Mouse (Mus musculus) limb, embryonic 11.5 days (tissue): ENCODE measurements around the gene Pgc. TPM values are rescaled to one million over a fixed set of nuclear protein-coding genes. Genes with fewer than 3 reads are reported as not detected.

ENCODE experiments used
- ATAC-seq: fragments of 200-750 bp; cut with Nextera tagmentation; 2 replicates; pipeline ENCODE4 v1.8.0; 2017; ENCODE audit warnings: low read depth; ENCODE audit not compliant: insufficient number of reproducible peaks, low FRiP score, low TSS enrichment
- DNase-seq: peaks from one replicate; pipeline ENCODE4 v3.0.0-alpha.2; 2015; ENCODE audit warnings: low spot score
- H3K27ac ChIP-seq: fragments of 300-500 bp; sonication (generic); replicated peaks from 2 replicates; pipeline ENCODE4 v1.5.1; 2014; ENCODE audit warnings: low read depth, mild to moderate bottlenecking, low read length
- H3K27me3 ChIP-seq: fragments of 300-500 bp; sonication (generic); 2 replicates; pipeline ENCODE4 v1.6.1; 2014; ENCODE audit warnings: mild to moderate bottlenecking, low read length, mixed read lengths; ENCODE audit not compliant: control insufficient read depth, insufficient read depth
- H3K36me3 ChIP-seq: fragments of 300-500 bp; sonication (generic); 2 replicates; pipeline ENCODE4 v1.6.1; 2014; ENCODE audit warnings: mild to moderate bottlenecking, low read length, moderate library complexity, mixed read lengths; ENCODE audit not compliant: control insufficient read depth, insufficient read depth
- H3K4me1 ChIP-seq: fragments of 300-500 bp; sonication (generic); 2 replicates; pipeline ENCODE4 v1.6.1; 2014; ENCODE audit warnings: low read length, mixed read lengths; ENCODE audit not compliant: control insufficient read depth, insufficient read depth
- H3K4me2 ChIP-seq: fragments of 300-500 bp; sonication (generic); 2 replicates; pipeline ENCODE4 v1.6.1; 2014; ENCODE audit warnings: low read depth, mild to moderate bottlenecking, moderate library complexity; ENCODE audit not compliant: severe bottlenecking
- H3K4me3 ChIP-seq: fragments of 300-500 bp; sonication (generic); 2 replicates; pipeline ENCODE4 v1.5.1; 2014; ENCODE audit warnings: low read depth, low read length
- H3K9ac ChIP-seq: fragments of 300-500 bp; sonication (generic); 2 replicates; pipeline ENCODE4 v1.6.1; 2014; ENCODE audit warnings: mild to moderate bottlenecking, low read length
- H3K9me3 ChIP-seq: fragments of 300-500 bp; sonication (generic); 2 replicates; pipeline ENCODE4 v1.6.1; 2016; ENCODE audit warnings: low read length; ENCODE audit not compliant: control insufficient read depth
- WGBS: fragments of 180-500 bp; shearing (Covaris S2); extraction: QIAGEN DNeasy Blood & Tissue Kit; methylation state at CpG from one replicate; pipeline ENCODE4 v1.1.7; 2014; 5-methylcytosine and 5-hydroxymethylcytosine counted together
- polyA plus RNA-seq: library from polyadenylated mRNA; unstranded; fragments of >200 nt; fragmentation: Nextera tagmentation; extraction: Ambion mirVana; gene quantifications from 2 replicates; pipeline ENCODE4 v1.2.1, GENCODE M21; 2014

Pgc gene
- polyA plus RNA-seq, result not detected in 2 replicates

DNA sequence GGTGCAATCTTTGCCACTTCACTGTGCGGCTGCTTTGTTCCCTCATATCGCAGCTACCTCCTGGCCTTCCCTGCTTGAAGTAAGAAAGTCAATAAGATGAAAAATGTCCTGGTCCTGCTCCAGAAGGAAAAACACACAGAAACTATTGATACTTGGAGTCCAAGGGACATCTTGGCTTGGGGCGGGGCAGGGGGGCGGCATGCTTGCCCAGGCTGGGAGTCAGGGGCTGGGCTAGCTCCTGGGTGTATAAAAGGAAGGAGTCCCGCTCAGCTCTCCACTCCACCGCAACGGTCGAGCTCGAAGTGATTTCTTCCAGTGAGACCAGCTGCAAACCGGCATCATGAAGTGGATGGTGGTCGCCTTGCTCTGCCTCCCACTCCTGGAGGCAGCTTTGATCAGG is at the start of gene Pgc:
Gene Pgc (plus strand): TSS at position 277 of the 400 bp plus-strand sequence.
- H3K9ac ChIP-seq, result no peak within 1 kb of the TSS
- no peak within 1 kb of the TSS for H3K27ac ChIP-seq
- no peak within 1 kb of the TSS for H3K4me3 ChIP-seq
- 71% methylated on average over 11 of the region's 11 CpGs for WGBS
- H3K36me3 ChIP-seq, result no peaks in the 10 kb centered on the region
- ATAC-seq, result no peak
- DNase-seq, result no peak
- no peaks in the 10 kb centered on the region for H3K4me1 ChIP-seq
- no peaks in the 10 kb centered on the region for H3K9me3 ChIP-seq
- no peak within 1 kb of the TSS for H3K4me2 ChIP-seq
- no peaks in the 10 kb centered on the region for H3K27me3 ChIP-seq

GRCm38 (mm10) chr17:47678238-47678637 is 48.4 kb upstream of the Pgc start:
- ATAC-seq, result no peak
- DNase-seq, result no peak
- H3K9ac ChIP-seq, result no peak overlapping the region
- H3K36me3 ChIP-seq, result peaks cover 12% of the 10 kb centered on the region; the same call in 1 of the 2 replicates
- H3K4me2 ChIP-seq, result no peak overlapping the region
- H3K4me1 ChIP-seq, result peaks cover 2% of the 10 kb centered on the region; the same call in 1 of the 2 replicates
- H3K27ac ChIP-seq, result no peak overlapping the region
- WGBS, result 90% methylated on average over 5 of the region's 5 CpGs
- H3K9me3 ChIP-seq, result no peaks in the 10 kb centered on the region
- H3K4me3 ChIP-seq, result no peak overlapping the region
- no peaks in the 10 kb centered on the region for H3K27me3 ChIP-seq

- Histone ChIP-seq H3K36me3 (peaks cover 12% of the 10 kb centered on the region; the same call in 1 of the 2 replicates), H3K4me3 (no peak overlapping the region), H3K27ac (no peak overlapping the region), H3K9ac (no peak overlapping the region), H3K27me3 (no peaks in the 10 kb centered on the region), H3K9me3 (no peaks in the 10 kb centered on the region), H3K4me2 (no peak overlapping the region), H3K4me1 (peaks cover 2% of the 10 kb centered on the region; the same call in 1 of the 2 replicates)
- ATAC-seq (no peak), DNase-seq (no peak)
- 86% methylated on average over 5 of the region's 5 CpGs for WGBS
Observed at GRCm38 (mm10) chr17:47678702-47679101, 47.9 kb upstream of the Pgc start.

GRCm38 (mm10) chr17:47682836-47683235 is 43.8 kb upstream of the Pgc start:
- Histone ChIP-seq H3K4me3 (no peak overlapping the region), H3K36me3 (peaks cover 14% of the 10 kb centered on the region; the same call in 1 of the 2 replicates), H3K27ac (no peak overlapping the region), H3K4me1 (peaks cover 6% of the 10 kb centered on the region; the same call in 1 of the 2 replicates), H3K9me3 (no peaks in the 10 kb centered on the region), H3K27me3 (no peaks in the 10 kb centered on the region), H3K9ac (no peak overlapping the region), H3K4me2 (no peak overlapping the region)
- no peak for DNase-seq
- WGBS, result 79% methylated on average over 4 of the region's 4 CpGs
- ATAC-seq, result no peak

DNA sequence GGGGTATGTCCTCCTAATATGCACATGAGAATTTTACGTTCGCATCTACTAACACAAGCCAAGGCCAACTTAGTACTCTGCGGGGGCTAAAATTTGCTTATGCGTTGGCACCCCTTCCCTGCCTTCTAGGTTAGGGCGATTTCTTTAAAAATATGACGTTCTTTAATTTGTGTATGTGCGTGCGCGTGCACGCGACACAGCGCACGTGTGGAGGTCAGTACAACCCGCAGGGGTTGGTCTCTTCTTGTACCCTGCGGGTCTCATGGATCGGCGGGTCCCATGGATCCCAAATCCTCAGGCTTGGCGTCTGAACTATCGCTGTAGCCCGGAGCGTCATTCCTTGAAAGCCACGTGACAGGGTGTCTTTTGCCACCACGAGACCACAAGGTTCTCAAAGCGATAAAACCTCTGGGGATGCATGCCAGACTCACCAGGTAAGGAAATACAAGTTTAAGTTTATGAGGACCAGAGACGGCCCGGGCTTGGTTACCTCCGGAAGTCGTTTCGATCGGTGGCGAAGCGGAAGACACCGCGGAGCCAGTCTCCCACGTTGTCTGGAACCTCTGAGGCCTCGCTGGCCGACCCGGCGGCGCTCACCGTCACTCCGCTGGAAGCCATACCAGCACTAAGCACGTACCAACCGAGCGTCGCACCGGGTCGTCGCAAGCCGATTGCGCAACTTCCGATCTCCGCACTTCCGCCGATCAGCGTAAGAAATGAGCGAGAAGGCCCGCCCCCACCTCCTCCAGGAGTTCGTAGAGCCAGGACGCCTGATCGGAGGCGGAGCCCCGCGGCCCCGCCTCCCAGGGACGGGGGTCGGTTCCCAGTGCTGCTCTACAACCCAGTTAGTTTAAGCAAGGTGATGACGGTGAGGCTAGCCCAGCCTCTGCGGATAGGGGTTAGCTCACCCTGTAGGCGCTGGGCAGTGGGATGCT is 39.0 kb upstream of the Pgc start:
- ATAC-seq, result peak; percentile 87
- peaks cover 10% of the 10 kb centered on the region; the same call in 1 of the 2 replicates for H3K4me1 ChIP-seq

GRCm38 (mm10) chr17:47688344-47688607 is 38.4 kb upstream of the Pgc start, which contains the start of gene Tomm6:
Gene Tomm6 (minus strand): TSS chr17:47688386.
- DNase-seq (no peak), ATAC-seq (no peak)
- 0% methylated on average over 9 of the region's 9 CpGs for WGBS
- H3K9me3 ChIP-seq, result no peaks in the 10 kb centered on the region
- peak within 1 kb of the TSS; percentile 74 for H3K4me3 ChIP-seq
- H3K4me1 ChIP-seq, result peaks cover 10% of the 10 kb centered on the region; the same call in 1 of the 2 replicates
- peak within 1 kb of the TSS; percentile 95 for H3K4me2 ChIP-seq
- 0 out of 2 replicates have a peak within 1 kb of the TSS, but pooled peaks have one; percentile 0 for H3K27ac ChIP-seq
- 0 out of 2 replicates have a peak, but pooled peaks cover 4% of the 10 kb centered on the region for H3K36me3 ChIP-seq
- H3K27me3 ChIP-seq, result no peaks in the 10 kb centered on the region
- H3K9ac ChIP-seq, result peak within 1 kb of the TSS; percentile 81

More for the DNA sequence above, 39.0 kb upstream of the Pgc start:
- Histone ChIP-seq H3K27ac (0 out of 2 replicates have a peak overlapping the region, but pooled peaks have one; percentile 0), H3K9me3 (no peaks in the 10 kb centered on the region), H3K36me3 (0 out of 2 replicates have a peak, but pooled peaks cover 4% of the 10 kb centered on the region), H3K27me3 (no peaks in the 10 kb centered on the region), H3K4me2 (peak overlapping the region; percentile 95), H3K9ac (peak overlapping the region; percentile 81), H3K4me3 (peak overlapping the region; percentile 74)
- peak; percentile 94 for DNase-seq
- WGBS, result under 1% methylated on average over 70 of the region's 70 CpGs

GRCm38 (mm10) chr17:47688608-47689575 is 37.8 kb upstream of the Pgc start, which contains the start of gene Frs3:
Gene Frs3 (plus strand): TSS chr17:47689030.
- Histone ChIP-seq H3K9ac (peak within 1 kb of the TSS; percentile 81), H3K27me3 (no peaks in the 10 kb centered on the region), H3K36me3 (0 out of 2 replicates have a peak, but pooled peaks cover 4% of the 10 kb centered on the region), H3K4me1 (peaks cover 12% of the 10 kb centered on the region), H3K4me3 (peak within 1 kb of the TSS; percentile 74), H3K27ac (0 out of 2 replicates have a peak within 1 kb of the TSS, but pooled peaks have one; percentile 0), H3K4me2 (peak within 1 kb of the TSS; percentile 95), H3K9me3 (no peaks in the 10 kb centered on the region)
- ATAC-seq (peak; percentile 28; the same call in 1 of the 2 replicates), DNase-seq (peak; percentile 80)
- 2% methylated on average over 56 of the region's 58 CpGs for WGBS
